Mouse (Mus musculus) retina, embryonic 14.5 days (tissue): ENCODE data around the gene Ttc16.

ENCODE experiments used
- DNase-seq: peaks from one replicate; pipeline ENCODE4 v3.0.0-alpha.2; 2015; ENCODE audit warnings: low spot score

The Ttc16 gene

DNA sequence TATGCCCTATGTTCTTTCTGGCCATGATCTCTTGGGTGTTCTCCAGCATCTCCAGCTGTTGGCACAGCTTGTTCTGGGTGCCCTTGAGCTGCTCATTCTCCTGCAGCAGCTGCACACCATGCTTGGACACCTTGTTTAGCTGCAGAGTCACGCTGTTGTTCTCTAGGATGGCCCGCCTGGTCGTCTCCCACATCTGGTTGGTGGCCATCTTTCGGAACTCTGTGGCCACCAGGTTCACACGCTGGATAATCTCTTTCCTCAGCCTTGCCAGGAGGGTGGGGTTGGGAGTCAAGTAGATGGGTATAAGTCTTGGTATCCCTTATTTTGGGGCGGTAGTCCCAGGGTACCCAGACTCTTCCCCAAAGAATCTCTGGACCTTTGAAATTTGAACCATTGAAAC is 4.3 kb upstream of the Ttc16 start:
- no peak for DNase-seq

GRCm38 (mm10) chr2:32779131-32779530 is 3.7 kb upstream of the Ttc16 start:
- DNase-seq, result peak; percentile 84

- no peak for DNase-seq
These were observed 2.6 kb upstream of the Ttc16 start for GRCm38 (mm10) chr2:32778081-32778480.

DNA sequence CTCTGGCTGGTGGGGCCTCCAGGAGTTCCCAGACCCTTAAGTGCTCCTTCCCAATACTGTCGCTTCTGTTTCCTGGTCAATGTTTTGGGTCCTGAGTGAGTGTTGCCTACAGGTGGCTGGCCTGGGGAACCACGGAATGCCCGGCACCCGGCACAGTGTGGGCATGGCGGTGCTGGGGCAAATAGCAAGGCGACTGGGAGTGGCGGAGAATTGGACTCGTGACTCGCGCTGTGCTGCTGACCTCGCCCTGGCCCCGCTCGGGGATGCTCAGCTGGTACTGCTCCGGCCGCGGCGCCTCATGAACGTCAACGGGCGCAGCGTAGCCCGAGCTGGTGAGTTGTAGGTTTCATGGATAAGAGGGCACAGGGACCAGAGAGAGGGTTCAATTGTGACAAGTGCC is 759 bp upstream of the Ttc16 start:
- peak; percentile 19 for DNase-seq

GRCm38 (mm10) chr2:32772626-32773279 is 2.7 kb downstream of the Ttc16 start:
- no peak for DNase-seq

DNA sequence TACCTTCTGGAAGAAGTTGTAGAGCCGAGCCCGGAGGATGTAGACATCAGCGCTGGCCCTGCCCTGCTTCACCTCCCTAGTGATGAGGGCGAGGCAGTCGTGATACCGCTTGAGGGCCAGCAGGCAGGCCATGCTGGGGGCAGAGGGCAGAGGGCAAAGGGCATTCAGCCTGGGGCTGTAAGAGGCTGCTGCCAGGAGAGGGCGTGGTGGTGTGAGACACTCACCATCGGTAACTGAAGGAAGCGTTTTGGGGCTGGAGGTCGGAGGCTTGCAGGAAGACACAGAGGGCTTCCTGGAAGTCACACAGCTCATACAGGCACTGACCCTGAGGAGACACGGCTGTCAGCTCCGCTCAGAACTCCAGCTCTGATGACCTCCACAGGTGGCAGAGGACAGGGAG is 3.5 kb downstream of the Ttc16 start:
- DNase-seq, result no peak

GRCm38 (mm10) chr2:32769327-32770085 is 5.9 kb downstream of the Ttc16 start:
- no peak for DNase-seq

DNA sequence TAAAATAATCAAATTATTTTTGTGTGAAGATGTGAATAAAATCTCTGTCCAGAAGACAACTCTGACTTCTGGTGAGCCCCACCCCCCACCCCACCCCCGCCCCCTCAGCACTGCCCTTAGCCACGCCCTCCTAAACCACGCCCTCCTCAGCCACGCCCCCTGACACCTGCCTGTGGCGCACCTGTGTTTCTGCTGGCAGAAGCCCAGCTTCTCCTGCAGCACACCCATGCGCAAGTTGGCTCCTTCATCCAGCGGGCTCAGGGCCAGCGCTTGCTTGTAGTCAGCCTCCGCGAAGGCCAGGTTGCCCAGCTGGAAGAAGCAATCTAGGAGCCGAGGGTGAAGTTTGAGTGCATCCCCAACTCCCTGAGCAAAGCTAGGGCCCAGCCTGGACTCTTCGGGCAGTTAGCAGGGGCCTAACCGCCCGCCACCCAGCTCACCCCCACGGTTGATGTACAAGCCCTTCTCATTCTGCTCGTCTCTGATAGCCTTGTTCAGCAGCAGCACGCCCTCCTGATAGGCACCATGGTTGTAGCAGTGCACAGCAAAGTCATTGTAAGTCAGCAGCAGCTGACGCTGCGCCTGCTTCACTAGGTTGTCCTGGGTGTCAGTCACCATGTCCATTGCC is 6.7 kb downstream of the Ttc16 start:
- no peak for DNase-seq

- no peak for DNase-seq
These were observed 8.2 kb downstream of the Ttc16 start for GRCm38 (mm10) chr2:32767241-32767640.

DNA sequence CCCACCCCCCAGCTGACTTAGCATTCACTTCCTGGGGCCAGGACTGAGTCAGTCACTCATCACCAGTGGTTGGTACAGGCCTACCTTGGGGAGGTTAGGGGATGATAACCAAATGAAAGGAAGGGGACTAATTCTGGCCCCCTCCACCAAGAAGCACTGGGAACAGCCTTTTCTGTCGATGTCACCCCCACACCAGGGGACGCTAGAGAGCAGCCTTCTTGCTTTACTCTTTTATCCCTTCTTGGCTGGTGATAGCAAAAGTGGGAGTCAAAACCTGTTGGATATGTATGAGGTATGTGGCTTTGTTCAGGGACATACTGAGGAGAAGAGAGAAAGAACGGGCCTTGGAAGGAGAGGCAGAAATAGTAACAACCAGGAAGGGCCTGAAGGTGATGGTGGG is 12.1 kb downstream of the Ttc16 start:
- no peak for DNase-seq

- no peak for DNase-seq
These were observed 13.6 kb downstream of the Ttc16 start for GRCm38 (mm10) chr2:32761859-32762258.

DNA sequence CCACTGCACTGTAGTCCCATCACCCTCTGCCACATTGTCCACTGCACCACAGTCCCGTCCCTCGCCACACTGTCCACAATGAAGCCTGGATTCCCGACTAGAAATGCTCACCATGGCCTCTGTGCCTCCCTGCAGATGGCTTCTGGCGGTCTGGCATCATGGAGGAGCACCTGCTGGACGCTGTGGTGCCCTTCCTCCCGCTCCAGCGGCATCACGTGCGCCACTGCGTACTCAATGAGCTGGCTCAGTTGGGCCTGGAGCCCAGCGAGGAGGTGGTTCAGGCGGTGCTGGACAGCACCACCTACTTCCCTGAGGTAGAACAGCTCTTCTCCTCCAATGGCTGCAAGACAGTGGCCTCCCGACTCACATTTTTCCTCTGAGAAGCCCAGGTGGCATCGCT is 14.1 kb downstream of the Ttc16 start:
- DNase-seq, result no peak

- DNase-seq, result no peak
These were observed 16.4 kb downstream of the Ttc16 start for GRCm38 (mm10) chr2:32759001-32759400.

GRCm38 (mm10) chr2:32758503-32758902 is 16.9 kb downstream of the Ttc16 start:
- DNase-seq, result no peak

- peak; percentile 99 for DNase-seq
These were observed 18.2 kb downstream of the Ttc16 start, which contains the start of gene Tor2a for GRCm38 (mm10) chr2:32757056-32757845. Gene Tor2a, plus strand, starts transcription at chr2:32757234.

DNA sequence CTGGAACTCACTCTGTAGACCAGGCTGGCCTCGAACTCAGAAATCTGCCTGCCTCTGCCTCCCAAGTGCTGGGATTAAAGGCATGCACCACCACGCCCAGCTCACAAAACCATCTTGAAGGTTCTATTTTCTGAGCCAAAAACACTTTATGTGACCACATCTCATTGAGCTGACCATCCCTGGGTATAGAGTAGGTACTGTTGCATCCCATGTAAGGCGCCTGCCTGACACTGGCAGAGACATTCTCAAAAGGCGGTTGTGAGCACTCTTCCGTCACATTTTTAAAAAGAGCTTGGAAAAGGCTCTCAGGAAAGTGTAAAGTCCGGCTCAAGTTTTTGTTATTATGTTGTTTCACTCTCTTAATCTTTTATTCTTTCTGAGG is 18.8 kb downstream of the Ttc16 start:
- no peak for DNase-seq

- peak; percentile 42 for DNase-seq
These were observed 23.3 kb downstream of the Ttc16 start for GRCm38 (mm10) chr2:32752181-32752580.

DNA sequence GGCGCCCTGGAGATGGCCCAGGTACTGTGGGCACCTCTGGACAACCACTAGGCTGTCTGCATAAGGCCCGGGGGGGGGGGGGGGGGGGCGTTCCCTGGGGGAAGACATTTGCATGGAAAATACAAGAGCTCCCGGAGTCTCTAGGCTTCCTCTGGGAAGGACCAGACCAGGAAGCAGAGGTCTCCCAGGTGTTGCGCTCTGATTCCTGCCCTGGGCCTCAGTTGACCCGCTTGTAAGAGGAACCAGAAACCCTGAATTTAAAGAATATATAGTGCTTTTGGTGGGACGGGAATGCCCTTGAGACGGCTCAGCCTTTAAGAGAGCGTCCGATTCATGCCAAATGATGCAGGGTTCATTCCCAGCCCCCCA is 23.8 kb downstream of the Ttc16 start:
- no peak for DNase-seq

DNA sequence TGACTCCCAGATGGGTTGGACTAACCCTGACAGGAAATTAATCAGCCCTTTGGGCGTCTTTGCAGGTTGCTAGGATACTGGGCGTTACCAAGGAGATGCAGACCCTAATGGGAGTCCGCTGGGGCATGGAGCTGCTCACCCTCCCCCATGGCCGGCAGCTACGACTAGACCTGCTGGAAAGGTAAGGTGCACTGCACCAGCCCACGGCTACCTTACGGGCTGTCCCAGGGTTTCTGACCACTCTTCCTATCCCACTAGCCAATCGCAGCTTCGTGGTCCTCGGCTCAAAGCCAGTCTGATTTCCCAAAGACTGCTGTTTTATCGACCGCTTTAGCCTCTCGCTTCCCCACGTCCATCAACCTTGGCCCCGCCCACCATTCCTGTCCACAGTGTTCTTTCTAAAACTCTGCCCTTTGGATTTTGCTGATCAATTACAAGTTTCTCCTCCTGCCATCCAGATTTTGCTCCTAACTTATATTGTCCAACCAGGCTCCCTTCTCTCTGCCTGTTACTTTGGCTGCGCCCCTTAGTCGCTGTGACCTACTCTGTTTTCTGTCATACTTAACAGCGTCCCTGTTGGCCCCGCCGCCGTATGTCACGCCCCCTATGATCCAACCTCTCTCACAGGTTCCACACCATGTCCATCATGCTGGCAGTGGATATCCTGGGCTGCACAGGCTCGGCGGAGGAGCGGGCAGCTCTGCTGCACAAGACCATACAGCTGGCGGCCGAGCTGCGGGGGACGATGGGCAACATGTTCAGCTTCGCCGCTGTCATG is 24.4 kb downstream of the Ttc16 start:
- DNase-seq, result peak; percentile 85

- DNase-seq, result peak; percentile 18
These were observed 25.2 kb downstream of the Ttc16 start for GRCm38 (mm10) chr2:32750199-32750598.

DNA sequence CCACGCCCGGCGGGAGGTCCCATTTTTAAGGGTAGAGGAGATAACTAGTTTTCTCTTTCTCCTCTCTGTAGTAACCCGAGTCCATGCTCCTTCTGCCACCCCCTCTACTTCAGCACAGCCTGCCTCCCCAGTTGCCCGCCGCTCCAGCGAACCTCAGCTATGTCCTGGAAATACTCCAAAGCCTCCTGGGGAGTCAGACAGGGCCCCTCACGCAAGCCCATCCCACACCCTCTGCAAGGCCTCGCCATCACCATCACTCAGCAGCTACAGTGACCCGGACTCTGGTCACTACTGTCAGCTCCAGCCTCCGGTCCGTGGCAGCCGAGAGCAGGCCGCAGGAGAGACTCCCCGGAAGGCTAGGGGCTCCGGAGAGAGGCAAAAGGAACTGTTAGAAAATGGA is 26.4 kb downstream of the Ttc16 start:
- DNase-seq, result no peak
